In the genomic region with DNA sequence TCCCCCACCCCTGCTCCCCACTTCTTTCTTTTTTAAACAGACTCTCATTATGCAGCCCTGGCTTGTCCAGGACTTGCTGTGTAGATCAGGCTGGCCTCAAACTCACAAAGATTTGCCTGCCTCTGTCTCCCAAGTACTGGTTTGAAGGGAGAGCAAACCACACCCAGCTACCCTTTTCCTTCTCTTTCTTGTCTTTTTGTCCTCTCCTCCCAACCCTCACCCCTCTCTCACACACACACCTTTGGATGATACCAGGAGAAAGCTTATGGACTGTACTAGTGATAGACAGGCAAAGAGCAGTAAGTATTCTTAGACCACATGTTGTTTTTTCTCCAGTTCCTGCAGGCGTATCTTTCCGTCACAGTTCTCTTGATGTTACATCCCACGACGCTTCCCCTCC, we compare ENCODE assay signal across 15 mouse cellular contexts.
"Had no signal": no experiment of that assay in that cellular context is flagged by ENCODE, and none has a peak within 500 bp of the region (broad histone marks: within the 10 kb centered on the region; RNA-seq: fewer than 3 reads in every experiment).

No protein-coding gene starts in this region.

- H3K36me3 ChIP-seq: midbrain, embryonic 10.5 days; midbrain, embryonic 13.5 days; neural tube, embryonic 12.5 days had no signal

- DNase-seq: lung, adult 18-20 months; lung, postnatal 10 days; lung, postnatal 4 days; retina, postnatal 1 day; right cerebral cortex, postnatal 25 days; right cerebral cortex, postnatal 4 days; spleen, adult 18-20 months; thymus, adult 18-20 months; thymus, postnatal 14 days; thymus, postnatal 36 days had no signal

- H3K4me3 ChIP-seq: midbrain, embryonic 10.5 days; midbrain, embryonic 13.5 days; neural tube, embryonic 12.5 days had no signal

- H3K4me1 ChIP-seq: neural tube, embryonic 12.5 days had no signal

- H3K27me3 ChIP-seq: midbrain, embryonic 13.5 days; neural tube, embryonic 12.5 days had no signal

- H3K4me2 ChIP-seq: lung, embryonic 14.5 days; midbrain, embryonic 13.5 days; neural tube, embryonic 12.5 days had no signal

- H3K9me3 ChIP-seq: midbrain, embryonic 10.5 days; midbrain, embryonic 13.5 days; neural tube, embryonic 12.5 days had no signal

- H3K27ac ChIP-seq: liver, embryonic 14.5 days; midbrain, embryonic 13.5 days; neural tube, embryonic 12.5 days had no signal
